Mouse (Mus musculus) small intestine, adult 2 months (tissue): ENCODE measurements around the gene Ttc8.

Source experiments
- CTCF ChIP-seq: fragments of 200-500 bp; IDR thresholded peaks from 2 replicates; pipeline ENCODE4 v1.5.1; 2012; ENCODE audit warnings: low read depth, mild to moderate bottlenecking, control low read depth, inconsistent platforms, low read length, moderate library complexity, mixed read lengths; ENCODE audit not compliant: insufficient replicate concordance, insufficient read length; ENCODE audit errors: extremely low read depth
- POLR2A ChIP-seq: fragments of 200-500 bp; IDR thresholded peaks from 2 replicates; pipeline ENCODE4 v1.6.1; 2012; ENCODE audit warnings: low read depth, mild to moderate bottlenecking, control low read depth, inconsistent platforms, low read length, moderate library complexity

- no peak for TF ChIP-seq CTCF
- no peak for TF ChIP-seq POLR2A
These were observed 53.1 kb downstream of the Ttc8 start for GRCm38 (mm10) chr12:98973461-98973860.
